Mouse (Mus musculus) heart, postnatal 4 days (tissue): ENCODE measurements around the gene Tmub2. TPM values are rescaled to one million over a fixed set of nuclear protein-coding genes. Genes with fewer than 3 reads are reported as not detected.

Experiments used
- DNase-seq: peaks from one replicate; pipeline ENCODE4 v3.0.0; 2021
- total RNA-seq, 2 experiments: library from RNA; stranded (reverse); gene quantifications; 2 replicates each; pipeline ENCODE4 v1.2.3; 2021

Gene Tmub2
- total RNA-seq, 2 experiments from 2014 or later = 26.6 to 27.7 TPM

DNA sequence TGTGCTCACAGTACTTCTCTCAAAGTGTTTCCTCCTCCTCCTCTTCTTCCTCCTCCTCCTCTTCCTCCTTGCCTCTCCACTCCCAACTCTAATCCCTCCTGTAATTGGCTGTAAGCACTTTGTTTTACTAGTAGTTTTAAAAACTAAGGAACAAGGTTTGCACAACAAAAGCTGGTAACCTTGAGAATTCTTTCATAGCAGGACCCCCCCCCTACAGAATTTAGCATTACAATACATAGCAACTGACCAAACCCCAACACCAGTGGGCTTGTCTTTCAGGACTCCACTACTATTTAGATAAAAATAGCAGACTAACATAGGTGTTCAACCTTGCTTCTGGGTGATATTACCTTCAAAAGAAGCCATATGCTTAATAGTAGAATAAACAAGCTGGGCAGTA is 44.8 kb downstream of the Tmub2 start:
- DNase-seq = no peak

DNA sequence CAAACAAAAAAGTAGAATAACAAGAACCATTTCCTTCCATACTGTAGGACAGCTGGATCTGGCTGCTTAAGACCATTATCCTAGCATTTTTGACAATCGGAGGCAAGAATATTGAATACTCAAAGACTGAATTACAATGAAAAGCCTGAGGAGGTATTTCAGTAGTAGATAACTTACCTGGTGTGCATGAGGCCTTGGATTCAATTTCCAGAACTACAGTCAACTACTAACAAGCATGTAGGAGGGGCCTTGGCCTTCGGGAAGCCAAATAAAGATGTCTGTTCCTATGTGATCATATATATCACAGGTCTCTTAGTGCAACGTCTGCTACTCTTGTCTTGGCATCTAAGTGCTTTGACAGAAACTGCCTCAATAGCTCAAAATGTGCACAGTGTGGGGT is 45.3 kb downstream of the Tmub2 start:
- DNase-seq = no peak

DNA sequence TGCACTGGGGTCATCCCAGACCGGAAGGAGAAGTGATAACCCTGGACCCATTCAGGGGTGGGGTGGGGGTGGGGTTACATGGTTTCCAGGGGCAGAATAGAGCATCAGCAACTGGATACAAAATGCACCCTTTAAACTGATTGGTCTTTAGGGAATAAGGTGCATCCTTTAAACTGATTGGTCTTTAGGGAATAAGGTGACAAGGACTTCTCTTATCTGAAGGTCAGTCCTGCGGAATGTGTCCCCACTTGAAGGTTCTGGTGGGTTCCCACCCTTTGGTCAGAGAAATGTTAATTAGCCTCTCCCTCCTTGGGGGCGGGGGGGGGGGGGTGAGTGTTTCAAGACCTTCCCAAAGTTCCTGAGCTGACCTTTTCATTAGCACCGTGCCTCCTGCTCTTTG is 47.1 kb downstream of the Tmub2 start:
- no peak for DNase-seq

DNA sequence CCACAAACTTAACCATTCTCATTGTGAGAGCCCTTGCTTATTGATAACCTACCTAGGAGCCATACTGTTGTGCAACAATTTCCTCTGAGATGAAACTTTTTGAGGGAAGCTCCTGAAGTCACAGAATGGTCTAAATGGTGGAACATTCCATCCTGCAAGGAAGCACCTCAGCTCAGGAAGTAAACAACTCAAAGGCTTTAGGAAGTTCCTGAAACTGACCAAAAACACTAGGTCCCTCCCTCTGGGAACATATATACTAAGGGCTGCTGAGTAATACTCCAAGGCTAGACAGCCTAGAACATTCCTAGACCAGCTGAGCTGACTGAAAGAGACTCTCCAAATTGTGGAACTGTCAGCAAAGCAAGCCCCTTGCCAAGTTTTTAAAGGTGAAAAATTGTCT is 48.3 kb downstream of the Tmub2 start:
- no peak for DNase-seq

DNA sequence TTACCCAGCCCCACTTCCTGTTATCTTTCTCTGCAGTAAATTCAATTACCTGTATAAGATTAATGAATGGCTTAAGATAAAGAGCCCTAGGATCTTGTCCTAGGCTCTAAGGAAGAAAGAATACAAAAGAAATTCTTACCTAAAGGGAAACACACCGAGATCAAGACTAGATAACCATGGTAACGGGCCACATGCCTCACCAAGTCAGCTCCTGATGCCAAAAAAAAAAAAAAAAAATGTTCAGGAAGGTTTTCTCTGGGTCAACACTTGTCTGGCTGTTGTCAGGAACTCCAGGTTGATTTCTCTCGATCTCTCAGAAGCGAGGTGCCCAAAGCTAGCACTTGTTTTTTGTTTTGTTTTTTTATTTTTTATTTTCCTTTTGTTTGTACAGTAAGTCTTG is 49.3 kb downstream of the Tmub2 start:
- DNase-seq = no peak

DNA sequence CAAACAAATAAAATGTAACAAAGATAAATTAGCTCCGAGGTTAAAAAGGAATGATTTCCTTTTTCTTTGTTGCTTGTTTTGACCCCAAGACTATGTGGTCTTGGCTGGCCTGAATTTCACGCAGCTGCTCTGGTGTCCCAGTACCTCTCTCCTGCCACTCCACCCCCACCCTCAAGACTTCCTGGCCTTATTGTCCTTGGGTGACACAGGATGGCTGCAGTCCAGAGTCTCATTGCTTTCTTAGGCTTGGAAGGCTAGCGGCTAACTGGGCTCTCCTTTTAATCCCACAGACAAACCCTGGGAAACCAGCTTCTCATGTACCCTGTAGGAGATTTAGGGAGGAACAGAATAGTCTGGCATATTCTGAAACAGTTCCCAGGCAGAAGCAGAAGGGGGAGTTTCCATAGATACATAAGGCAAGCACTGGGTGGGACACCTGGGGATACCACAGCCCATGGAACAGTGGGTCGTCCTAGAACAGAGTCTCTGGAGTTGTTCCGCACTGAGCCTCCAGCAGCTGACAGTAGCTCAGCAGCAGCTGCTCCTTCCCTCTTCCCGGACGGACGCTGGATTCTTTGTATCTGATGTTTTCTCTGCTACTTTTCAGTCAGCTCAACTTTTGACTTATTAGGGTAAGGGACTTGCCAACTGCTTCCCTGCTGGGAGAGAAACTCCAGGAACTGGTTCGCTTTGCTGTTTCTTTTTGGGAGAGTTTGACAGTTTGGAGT is 50.4 kb downstream of the Tmub2 start:
- peak; percentile 45 for DNase-seq

DNA sequence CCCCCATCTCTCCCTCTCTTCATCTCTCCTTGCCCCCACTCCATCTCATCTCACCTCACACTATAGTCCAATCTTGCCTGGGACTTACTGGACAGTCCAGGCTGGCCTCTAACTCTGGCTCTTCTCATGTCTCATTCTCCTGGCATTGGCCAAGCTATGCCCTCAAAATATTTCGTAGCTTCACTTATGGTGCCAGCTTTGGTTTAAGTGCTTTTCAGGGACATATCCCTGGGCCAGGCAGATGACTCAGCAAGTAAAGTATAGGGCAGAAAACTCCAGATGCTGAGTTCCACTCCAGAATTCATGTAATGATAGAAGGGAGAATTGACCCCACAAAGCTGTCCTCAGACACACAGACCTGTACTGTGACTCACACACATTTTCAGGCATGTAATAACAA is 51.5 kb downstream of the Tmub2 start:
- no peak for DNase-seq

DNA sequence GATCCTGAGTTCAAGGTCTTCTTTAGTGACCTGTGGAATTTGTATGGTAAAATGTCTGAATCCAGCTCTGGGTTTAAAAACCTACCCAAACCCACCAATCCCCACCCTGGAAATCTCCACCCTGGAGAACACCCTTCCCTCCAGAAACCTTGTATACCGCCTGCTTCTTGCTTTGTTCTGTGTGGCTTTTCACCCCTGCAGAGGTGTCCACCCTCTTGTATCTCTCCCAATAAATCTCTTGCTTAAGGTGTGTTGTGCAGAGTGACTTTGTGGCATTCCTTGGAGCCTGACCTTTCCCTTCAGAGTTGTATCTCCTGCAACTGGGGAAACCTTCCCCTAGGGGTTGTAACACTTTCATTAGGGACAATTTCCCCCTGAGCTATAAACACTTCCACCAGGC is 53.2 kb downstream of the Tmub2 start:
- no peak for DNase-seq

DNA sequence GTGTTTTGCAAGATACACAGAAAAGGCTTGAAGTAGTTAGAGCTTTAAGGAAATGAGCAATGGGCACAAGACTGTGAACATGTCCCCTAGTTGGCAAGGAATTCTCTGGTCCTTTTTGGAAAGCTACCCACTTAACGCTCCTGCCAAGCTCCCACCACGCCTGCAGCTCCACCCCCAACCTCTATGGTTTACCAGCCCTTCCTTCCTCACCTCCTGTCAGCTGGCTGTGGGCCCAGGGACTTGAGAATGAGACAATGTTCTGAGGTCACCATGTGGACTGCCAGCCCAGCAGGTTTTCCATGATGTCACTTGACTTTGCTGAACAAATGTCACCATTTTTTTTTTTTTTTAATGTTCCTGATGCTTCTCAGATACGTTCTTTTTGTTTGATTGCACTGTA is 53.8 kb downstream of the Tmub2 start:
- DNase-seq = peak; percentile 92

Other genes with a start within 250 kb of the Tmub2 start
- 10 to 100 TPM; 32.3 to 36.2 TPM for gene Cd300lg, start 243.4 kb upstream of the Tmub2 start, total RNA-seq
- 1 to 10 TPM; 6.1 to 7.3 TPM for gene Mpp2, start 196.4 kb upstream of the Tmub2 start, total RNA-seq
- gene Ppy, start 183.6 kb upstream of the Tmub2 start, total RNA-seq = not detected
- gene Pyy, start 177.1 kb upstream of the Tmub2 start, total RNA-seq = not detected
- gene Nags, start 139.4 kb upstream of the Tmub2 start, total RNA-seq = not detected
- gene Tmem101, start 128.5 kb upstream of the Tmub2 start, total RNA-seq = 10 to 100 TPM; 15.0 to 15.4 TPM
- gene Lsm12, start 99.6 kb upstream of the Tmub2 start, total RNA-seq = 10 to 100 TPM; 71.3 to 75.3 TPM
- 10 to 100 TPM; 29.9 to 32.6 TPM for gene G6pc3, start 95.3 kb upstream of the Tmub2 start, total RNA-seq
- gene Hdac5, start 54.8 kb upstream of the Tmub2 start, total RNA-seq = 10 to 100 TPM; 90.7 to 91.4 TPM
- 1 to 10 TPM; 5.3 TPM for gene BC030867, start 36.0 kb upstream of the Tmub2 start, total RNA-seq
- under 1 TPM; 0.33 to 0.41 TPM for gene Asb16, start 16.2 kb upstream of the Tmub2 start, total RNA-seq
- gene Atxn7l3, start 11.7 kb downstream of the Tmub2 start, total RNA-seq = 10 to 100 TPM; 36.8 to 39.4 TPM
- 10 to 100 TPM; 81.9 to 89.3 TPM for gene Ubtf, start 34.8 kb downstream of the Tmub2 start, total RNA-seq
- gene Slc4a1, start 81.3 kb downstream of the Tmub2 start, total RNA-seq = 10 to 100 TPM in 1 of 2 experiments, 1 to 10 TPM in 1; 7.2 to 22.1 TPM
- gene Rundc3a, start 108.5 kb downstream of the Tmub2 start, total RNA-seq = 1 to 10 TPM in 1 of 2 experiments, under 1 TPM in 1; 0.50 to 1.9 TPM
- 100 to 1,000 TPM; 161 to 165 TPM for gene Slc25a39, start 123.0 kb downstream of the Tmub2 start, total RNA-seq
- gene Grn, start 145.4 kb downstream of the Tmub2 start, total RNA-seq = 100 to 1,000 TPM; 141 to 144 TPM
- 10 to 100 TPM; 30.2 to 30.5 TPM for gene Fam171a2, start 162.8 kb downstream of the Tmub2 start, total RNA-seq
- gene Itga2b, start 185.2 kb downstream of the Tmub2 start, total RNA-seq = 1 to 10 TPM; 4.2 to 5.4 TPM